Mouse (Mus musculus) monocyte, adult 5-6 weeks (primary cell): ENCODE data around the gene Kremen1. TPM values are rescaled to one million over a fixed set of nuclear protein-coding genes. Genes with fewer than 3 reads are reported as not detected.

Source experiments
- ATAC-seq: fragments of 153-309, 156-312 bp; replicated peaks from 2 replicates; pipeline ENCODE4 v1.8.0; 2017; ENCODE audit warnings: mild to moderate bottlenecking; ENCODE audit not compliant: low TSS enrichment, insufficient number of reproducible peaks, severe bottlenecking, poor library complexity, low FRiP score
- total RNA-seq: library from RNA; stranded (forward); fragments of 200-1000, 200-491, 200-594 nt; gene quantifications from 3 replicates; pipeline ENCODE4 v1.2.3, GENCODE M21; 2017

Kremen1 gene
- total RNA-seq, 1 experiment from 2014 or later, result 4.5 TPM

DNA sequence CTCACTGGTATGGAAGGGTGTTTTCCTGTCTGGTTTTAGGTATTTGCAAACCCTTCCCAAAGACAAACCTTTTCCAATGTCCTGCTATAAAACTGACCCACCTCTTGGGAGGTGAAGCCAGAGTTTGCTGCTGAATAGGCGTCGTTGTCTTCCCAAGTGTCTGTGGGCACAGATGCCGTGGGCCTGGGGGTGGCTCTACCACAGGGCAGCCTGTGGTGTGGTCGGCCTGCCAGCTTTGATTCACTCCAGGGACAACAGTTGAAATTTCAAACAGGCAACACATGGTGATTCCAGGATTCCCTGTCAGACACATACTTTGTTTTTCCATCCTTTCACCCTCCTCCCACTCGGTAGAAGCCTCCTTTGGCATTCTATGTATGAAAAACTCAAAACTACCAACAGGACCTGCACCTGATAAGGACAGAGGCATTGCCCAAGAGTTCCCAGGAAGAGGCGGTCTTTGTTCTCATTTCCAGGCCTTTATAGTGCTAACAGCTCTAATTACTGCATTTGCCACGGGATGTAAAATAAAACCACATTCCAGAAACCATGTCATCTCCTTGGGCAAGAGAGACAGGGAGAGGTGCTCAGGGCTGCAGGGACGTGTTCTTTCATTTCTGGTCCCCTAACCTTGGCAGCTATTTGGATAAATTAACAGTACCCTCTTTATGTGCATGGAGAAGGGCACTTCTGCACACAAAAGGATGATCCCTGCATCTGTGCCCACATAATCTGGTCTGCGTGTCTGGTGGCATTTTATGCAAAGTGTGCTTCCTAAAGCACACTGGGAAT is 10.1 kb upstream of the Kremen1 start:
- no peak for ATAC-seq

DNA sequence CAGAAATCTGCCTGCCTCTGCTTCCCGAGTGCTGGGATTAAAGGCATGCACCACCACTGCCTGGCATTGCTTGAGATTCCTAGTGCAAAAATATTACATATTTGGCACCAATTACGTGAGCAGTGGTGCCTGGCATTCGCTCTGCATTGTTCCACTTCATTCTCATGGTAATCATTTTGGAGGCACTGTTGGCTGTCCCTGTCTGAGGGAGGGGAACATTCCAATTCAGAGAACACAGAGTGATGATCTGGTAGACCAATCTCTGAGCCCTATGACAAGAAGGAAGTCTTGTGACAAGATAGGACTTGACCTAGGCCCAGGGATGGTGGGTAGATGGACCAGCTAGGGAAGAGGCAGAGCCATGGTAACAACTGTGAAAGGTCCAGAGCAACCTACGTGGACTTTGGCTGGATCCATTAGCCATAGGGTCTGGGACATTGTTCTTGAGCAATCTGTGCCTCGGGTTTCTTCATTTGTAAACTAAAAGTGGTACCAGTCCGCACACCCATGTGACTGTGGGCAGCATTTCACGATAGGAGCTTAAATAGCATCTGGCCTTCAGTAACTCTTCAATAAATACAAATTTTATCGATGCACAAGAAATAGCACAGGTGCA is 8.6 kb upstream of the Kremen1 start:
- no peak for ATAC-seq

DNA sequence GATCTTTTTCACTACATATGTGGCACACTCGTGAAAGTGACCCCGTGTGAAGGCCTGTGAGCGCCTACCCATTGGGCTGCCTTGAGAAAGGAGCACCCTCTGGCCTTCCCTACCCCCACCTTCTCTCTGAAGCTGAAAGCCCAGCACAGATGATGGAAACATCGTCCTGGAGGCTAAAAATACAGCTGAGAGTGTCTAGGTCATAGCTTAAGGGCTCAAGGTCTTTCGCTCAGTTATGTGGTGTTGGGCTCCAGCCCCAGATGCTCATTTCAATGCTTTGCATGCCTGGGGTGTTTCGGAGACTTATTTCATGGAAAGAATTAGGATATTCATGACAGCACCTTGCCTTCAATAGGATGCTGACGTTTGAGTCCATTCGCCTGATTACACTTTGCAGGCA is 4.4 kb upstream of the Kremen1 start:
- no peak for ATAC-seq

DNA sequence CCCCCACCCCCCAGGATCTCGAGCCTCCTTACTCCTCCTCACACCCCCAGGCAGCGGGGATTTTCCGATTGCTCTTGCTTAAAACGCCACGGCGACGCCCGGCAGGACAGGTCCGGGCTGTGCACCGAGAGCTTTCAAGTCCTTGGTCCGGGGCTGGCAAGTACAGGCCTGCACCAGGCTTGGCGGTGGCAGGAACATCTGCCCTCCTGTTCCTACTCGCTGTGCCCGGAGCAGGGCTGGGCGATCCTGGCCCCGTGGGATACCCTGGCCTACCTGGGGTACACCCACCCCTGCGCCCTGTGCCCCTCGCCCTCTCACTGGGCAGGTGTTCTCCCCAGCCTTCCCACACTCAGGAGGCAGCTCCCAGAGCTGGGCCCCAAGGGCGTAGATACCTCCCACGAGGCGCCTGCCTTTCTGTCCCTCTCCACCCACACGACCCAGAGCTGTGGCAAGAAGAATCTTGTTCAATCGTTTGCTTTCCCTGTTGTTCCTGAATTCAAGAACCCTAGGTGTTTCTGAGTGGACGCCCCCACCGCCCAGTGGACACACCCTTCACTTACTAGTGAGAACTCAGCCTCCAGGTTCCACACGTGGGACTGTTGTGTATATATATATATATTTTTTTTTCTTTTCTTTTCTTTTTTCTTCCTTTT is 1.8 kb upstream of the Kremen1 start:
- ATAC-seq, result no peak

DNA sequence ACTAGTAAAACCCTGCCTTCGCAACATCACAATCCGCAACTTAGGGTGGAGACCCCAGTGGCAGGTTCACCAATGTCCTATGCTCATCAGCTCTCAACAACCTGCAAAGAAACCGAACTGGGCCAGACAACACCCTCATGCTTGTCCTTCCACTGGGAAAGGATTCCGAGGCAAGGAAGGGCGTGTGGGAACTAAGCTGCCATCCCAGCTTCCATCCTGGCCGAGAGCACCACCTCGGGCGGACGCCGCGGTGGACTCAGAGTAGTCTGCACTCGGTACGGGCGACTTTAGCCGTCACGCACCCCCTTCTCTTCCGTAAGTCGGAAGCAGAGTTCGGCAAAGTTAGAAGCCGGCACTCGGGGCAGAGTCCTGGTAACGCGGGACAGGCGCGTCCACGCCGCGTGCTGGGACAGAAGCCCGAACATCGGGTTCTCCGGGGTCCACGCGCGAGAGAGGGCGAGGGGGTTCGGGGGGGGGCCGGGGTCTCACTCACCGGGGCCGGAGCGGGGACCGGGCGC is 357 bp downstream of the Kremen1 start:
- ATAC-seq, result peak; percentile 40; the same call in 1 of the 2 replicates

DNA sequence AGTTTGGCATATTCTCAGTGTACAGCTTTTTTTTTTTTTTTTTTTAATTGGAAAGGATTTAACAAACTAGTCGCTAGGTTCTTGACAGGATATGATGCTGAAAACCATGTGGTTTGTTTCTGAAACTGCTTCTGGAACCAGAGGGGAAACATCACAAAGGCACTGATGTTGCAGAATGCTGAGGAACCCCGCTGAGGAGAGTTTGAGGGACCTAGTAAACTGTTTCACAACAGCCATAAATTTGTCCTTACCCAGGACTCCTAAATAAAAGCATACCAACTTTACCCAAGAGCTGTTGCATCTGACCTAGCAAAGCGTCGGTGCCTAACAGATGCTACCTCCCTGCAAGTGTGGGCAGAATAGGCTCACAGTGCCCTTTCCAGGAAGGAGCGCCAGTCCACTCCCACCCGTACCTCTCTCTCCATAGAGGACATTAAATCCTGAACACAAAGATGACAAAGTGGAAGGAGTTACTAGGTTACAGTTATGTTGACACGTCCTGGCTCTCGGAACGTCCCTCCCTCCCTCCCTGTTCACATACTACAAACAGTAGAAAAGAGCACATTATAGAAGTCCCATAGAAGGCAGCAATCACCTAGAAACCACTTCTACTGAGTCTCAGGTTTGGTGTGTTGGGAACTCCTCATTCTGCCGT is 1.3 kb downstream of the Kremen1 start:
- no peak for ATAC-seq

DNA sequence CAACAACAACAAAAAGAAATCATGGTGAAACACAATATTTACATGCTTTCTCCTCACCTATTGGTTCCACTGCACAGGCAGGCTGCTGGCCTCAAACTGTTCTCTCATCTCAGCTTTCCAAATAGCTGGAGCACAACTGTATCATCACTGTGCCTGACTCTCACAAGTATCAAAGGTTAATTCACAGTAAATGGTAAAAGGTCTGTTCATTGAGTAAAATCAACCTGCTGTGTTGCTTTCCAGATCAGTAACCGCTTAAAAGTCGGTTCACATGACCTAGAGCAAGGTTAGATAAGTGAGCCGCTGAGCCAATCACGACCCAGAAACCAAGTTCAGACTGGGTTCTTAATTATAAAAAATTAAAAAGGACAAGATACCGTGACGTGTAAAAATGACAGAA is 3.3 kb downstream of the Kremen1 start:
- ATAC-seq, result no peak

DNA sequence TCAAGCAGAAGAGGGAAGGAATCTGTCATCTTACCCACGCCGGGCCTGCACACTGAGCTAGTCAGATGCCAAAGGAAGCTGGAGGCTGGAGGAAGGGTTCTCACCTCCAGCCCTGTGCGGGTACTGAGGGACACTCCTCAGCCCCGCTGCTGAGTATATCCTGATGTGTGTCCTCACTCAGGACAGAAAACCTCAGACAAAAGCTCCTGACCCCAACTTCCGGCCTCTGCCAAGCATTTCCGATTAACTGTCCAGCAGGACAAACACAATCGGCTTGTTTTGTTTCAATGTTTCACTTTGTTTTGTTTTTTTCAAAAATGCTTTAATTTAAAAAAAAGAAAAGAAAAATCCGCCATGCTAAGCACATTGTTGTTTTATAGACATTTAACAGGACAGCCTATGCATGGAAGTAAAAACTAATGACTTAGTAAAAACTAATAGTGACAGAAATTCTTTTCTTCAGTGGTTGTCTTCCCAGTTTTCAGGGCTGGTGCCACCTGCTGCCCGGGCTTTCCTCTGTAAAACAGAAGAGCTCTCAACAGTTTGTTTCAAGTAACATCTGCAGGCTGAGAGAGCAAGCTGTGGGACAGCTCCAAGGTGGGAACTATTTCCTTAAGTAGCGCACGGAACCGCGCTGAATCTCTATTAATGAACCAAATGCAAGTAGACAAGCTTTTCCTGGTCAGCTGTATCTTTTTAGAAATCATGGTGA is 4.1 kb downstream of the Kremen1 start:
- no peak for ATAC-seq

DNA sequence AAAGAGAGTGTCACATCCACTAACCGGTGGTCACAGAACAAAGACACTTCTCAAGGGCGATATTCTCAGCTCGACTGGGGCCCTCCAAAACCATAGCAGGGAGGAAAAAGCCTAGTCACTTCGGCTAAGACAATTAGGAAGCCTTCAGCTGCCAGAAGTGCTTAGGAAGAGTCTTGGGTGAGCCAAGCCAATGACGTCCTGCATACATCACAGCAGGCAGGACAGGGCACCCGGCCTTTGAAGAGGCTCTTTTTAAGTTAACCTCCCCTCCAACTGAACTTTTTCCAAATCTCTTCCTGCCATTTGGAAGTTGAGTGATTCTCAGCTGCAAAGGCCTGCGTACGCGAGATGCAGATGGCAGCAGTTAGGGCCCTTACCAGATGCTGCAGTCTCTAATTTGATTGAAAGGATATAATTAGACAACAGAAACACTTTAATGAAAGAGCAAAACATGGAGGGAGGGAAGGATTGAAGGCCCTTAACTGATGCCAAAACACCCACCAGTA is 5.8 kb downstream of the Kremen1 start:
- no peak for ATAC-seq

DNA sequence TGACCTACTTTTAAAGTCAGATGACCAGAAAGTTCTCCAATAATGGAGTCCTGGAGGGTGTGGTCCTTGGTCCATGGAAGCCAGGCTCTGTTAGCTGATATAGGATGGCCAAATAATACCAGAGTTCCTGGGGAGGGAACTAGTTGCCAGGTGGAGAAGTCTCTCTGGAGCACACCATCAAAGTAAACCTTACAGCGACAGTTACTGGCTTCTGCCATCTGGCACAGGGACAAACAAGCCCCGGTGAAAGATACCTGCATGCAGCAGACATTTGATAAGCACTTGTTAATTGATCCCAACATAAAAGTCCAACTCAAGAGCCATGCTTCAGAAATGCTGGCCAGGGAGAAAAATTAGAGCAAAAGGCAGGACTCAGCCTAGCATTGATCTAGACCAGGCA is 7.3 kb downstream of the Kremen1 start:
- ATAC-seq, result no peak

DNA sequence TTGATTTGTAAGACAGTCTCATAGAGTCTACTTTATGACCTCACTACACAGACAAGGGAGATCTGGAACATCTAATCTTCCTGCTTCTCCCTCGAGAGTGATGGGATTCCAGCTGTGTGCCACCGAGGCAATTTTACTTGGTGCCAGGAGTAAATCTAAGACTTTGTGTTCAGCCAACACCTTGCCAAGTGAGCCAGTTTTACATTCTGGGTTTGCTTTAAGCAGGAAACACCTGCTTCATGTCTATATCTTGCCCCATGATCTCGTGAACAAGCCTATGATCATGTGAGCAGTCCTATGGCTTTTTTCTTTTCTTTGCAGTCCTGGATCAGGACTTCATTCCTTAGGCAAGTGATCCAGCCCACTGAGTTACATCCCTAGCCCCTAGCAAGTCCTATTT is 7.8 kb downstream of the Kremen1 start:
- ATAC-seq, result no peak

DNA sequence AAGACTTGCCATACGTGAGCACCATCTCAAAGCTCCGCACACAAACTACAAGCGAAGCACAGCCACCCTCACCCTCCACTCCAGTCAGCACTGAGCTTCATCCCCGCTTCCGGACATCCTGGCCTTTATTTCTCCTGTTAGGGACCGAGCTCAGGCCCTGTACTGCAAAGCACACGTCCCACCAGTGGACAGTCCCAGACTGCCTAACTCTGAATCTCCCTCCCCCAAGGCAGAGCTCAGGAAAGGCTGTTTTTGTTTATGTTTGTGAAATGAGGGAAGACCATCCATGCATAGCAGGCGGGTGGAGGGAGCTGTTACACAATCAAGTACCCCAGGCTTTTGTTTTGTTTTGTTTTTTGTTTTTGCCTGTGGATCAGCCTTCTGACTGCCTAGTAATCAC is 8.6 kb downstream of the Kremen1 start:
- ATAC-seq, result no peak

DNA sequence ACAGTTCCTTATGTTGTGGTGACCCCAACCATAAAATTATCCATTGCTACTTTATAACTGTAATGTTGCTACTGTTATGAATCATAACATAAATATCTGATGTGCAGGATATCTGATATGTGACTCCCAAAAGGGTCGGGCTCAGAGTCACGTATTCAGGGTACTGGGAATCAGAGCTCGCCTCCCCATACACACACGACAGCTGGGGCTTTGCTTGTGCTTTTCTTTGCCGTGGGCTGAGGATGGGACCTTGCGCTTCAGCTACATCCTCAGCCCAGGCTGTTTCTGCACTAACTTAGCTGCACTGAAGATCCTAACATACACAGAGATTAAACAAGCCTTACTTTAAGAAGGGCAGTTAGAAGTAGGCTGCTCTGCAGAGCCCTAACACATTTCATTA is 10.2 kb downstream of the Kremen1 start:
- no peak for ATAC-seq

DNA sequence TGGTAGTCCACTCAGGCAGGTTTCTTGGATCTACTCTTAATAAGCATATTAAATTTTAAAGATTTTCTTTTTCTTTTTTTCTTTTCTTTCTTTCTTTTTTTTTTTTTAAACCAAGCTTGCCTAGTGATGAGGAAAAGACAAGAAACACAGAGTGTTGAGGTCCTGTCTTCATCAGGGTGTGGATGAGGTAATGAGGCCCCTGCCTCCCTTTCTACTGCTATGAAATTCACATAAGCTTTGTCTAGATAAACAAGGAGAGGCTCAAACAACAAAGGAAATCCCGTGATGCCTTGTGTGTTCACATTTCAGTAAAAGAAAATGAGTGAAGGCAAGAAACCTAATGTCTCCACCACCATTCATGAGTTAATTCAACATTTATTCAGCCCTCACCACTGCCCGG is 13.2 kb downstream of the Kremen1 start:
- no peak for ATAC-seq

DNA sequence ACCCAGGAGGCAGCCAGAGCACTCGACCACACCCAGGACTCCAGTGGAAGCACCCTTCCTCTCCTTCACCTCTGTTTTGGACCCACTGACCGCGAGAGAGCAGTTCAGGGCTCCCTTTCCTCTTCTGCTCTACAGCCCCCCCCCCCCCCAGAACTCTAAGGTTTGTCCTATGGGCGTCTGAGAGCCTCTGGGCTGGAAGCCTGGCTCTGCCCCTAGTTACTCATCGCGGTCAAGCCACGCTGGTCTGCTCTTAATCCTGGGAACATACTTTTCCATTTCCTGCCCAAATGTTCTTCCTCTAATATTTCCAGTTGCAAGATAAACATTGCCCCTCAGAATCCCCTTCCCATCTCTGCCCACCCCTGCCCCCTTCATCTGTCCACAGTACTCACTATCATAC is 15.9 kb downstream of the Kremen1 start:
- ATAC-seq, result no peak

DNA sequence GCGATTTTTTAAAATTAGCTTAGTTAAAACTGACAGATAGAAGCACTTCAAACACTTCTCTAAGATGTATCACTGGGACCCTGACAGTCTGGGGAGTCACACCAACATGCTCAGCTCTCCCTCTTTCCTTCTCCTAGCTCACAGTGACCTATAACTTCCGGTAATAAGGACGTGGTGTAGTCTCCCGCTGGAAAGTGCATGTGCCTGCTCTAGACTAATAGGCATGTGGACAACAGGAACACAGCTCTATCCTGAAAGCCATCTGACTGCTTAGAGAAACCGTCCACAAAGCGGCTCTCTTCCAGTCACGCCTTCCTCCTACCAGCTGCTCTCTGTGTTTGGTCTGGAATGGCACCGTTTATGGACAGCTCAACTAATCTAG is 16.6 kb downstream of the Kremen1 start:
- no peak for ATAC-seq

DNA sequence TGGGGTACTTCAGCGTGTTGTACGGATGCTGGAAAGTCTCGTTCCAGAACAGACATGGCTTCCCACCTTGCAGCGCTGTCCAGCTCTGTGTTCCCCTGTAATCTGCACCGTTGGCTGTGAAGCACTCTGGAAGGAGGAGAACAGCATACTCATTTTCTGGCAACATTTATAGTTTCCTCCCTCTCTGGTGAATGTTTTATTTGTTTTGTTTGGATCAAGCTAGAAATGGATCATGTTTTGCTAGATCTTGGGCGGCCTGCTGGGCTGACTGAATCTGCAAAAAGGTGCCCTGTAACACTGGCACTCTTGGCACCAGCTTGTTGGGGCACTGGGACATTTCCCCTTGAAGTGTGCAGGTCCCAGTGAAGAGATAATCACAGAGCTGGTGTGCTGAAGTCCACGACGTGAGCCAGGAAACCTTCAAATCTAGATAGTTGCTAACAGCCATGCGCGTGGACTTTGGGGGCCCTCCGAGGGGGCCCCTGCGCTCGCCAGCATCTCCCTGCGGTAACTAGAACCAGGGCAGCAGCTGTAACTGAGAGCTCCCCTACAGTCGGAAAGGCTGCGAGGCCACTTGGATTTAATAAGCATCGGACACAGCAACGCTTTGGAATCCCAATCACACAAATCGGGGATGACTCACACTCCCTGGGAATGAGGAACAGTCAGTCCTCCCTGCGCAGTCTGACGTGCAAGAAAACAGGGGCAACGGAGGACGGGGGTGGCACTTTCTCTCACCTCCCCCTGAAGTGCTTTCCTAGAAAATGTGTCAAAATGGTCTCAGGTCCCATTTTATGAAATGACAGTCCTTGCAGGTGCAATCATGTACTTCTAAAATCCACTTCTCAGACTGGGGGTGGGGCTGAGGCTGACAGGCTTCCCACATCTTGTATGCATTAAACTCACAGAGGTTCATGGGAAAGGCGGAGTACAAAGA is 17.3 kb downstream of the Kremen1 start:
- ATAC-seq, result no peak

DNA sequence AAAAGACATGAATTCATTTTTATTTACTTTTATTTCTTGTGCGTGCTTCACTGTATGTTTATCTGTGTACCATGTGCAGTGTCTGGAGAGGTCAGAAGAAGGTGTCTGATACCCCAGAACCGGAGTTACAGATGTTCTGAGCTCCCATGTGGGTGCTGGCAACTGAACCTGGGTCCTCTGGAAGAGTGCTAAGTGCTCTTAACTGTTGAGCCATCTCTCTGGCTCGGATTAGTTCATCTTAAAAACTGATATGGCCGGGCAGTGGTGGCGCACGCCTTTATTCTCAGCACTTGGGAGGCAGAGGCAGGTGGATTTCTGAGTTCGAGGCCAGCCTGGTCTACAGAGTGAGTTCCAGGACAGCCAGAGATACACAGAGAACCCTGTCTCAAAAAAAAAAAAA is 18.1 kb downstream of the Kremen1 start:
- ATAC-seq, result no peak
